Mouse (Mus musculus): Measurements from ENCODE around the gene Tpmt. TPM values are rescaled to one million over a fixed set of nuclear protein-coding genes. Genes with fewer than 3 reads are reported as not detected.

The Tpmt gene
- total and polyA plus RNA-seq, 3 experiments: 1.6 to 3.6 (median 3.1) TPM

DNA sequence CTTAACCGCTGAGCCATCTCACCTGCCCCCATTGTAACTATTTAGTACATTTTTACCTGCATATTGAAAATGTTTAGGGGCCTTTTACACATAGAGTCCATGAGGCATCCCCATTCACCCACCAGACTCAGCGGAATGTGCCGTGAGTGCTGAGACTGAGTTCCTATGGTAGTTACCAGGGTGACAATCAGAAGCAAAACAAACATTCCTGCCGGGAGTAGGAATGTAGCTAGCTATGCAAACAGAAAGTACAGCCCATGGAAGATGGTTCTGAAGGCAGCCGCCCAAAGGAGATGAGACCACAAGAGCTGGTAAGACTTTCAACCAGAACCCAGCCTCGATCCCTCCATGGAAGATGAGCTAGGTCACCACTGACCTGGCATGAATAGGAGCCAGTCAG lies 58.3 kb downstream of the Tpmt start:
- Histone ChIP-seq H3K36me3 (replicated peaks in 1 of 2; ENCODE audit: control insufficient read depth in 1 of 2, insufficient read depth in 1 of 2, low read length in 1 of 2) (no peaks in the 10 kb centered on the region), H3K79me2 (replicated peaks; ENCODE audit: control insufficient read depth, extremely low read depth, insufficient read depth, poor library complexity, severe bottlenecking) (no peaks in the 10 kb centered on the region), H3K4me2 (ENCODE audit: insufficient read depth, low read depth, poor library complexity, severe bottlenecking) (no peak overlapping the region), H3K9me3 (replicated peaks; ENCODE audit: low read length) (no peaks in the 10 kb centered on the region), H3K4me1 (ENCODE audit: control insufficient read depth in 1 of 2, insufficient read depth in 2 of 2) (peaks cover 21 to 35% of the 10 kb centered on the region in 2 experiments), H3K27ac (ENCODE audit: insufficient read depth, low read depth) (no peak overlapping the region), H3K27me3 (replicated peaks) (no peaks in the 10 kb centered on the region), H3K4me3 (replicated peaks in 1 of 3; ENCODE audit: low read depth in 2 of 3, low read length in 2 of 3, poor library complexity in 1 of 3) (no peak overlapping the region), H3K9ac (ENCODE audit: insufficient read depth, low read depth) (no peak overlapping the region)
- TF ChIP-seq JUN (IDR thresholded peaks at IDR 0.05; ENCODE audit: insufficient read depth, low read depth, low read length) (no peak), MAZ (IDR thresholded peaks at IDR 0.05; ENCODE audit: low read depth, low read length) (no peak), ZMIZ1 (IDR thresholded peaks at IDR 0.05; ENCODE audit: low read depth, low read length) (no peak), RCOR1 (conservative IDR thresholded peaks at IDR 0.05; ENCODE audit: low read depth, low read length) (no peak), ETS1 (conservative IDR thresholded peaks at IDR 0.05; ENCODE audit: low read depth, low read length) (no peak), MEF2A (IDR thresholded peaks at IDR 0.05; ENCODE audit: borderline replicate concordance, low read depth, low read length) (no peak)
- no peak for DNase-seq (ENCODE audit: extremely low read depth)
- dilution Hi-C loops (cut with MboI; ENCODE audit: extremely low pct_ligation_motif_present, extremely low pct_unique_long_range_greater_than_20kb, low sequenced_read_pairs): no loop called here
- in situ Hi-C loops (cut with MboI; ENCODE audit: low pct_ligation_motif_present, low pct_unique_long_range_greater_than_20kb, low sequenced_read_pairs): no loop called here

DNA sequence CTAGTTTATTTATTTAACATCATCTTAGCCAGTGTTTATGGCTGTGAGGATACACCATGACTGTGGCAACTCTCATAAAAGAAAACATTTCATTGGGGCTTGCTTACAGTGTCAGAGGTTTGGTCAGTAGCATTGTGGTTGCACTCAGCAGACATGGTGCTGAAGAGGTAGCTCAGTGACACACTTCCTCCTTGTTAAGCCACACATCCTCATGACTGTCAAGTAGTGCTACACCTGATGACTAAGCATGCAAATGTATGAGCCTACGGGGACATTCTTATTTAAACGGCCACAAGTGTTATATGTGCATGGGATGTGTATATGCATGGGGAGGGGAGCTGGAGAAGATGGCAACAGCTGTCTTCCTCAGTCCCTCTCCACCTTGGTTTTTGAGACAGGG lies 60.7 kb downstream of the Tpmt start:
- Histone ChIP-seq H3K9ac (ENCODE audit: insufficient read depth, low read depth) (no peak overlapping the region), H3K79me2 (replicated peaks; ENCODE audit: control insufficient read depth, extremely low read depth, insufficient read depth, poor library complexity, severe bottlenecking) (no peaks in the 10 kb centered on the region), H3K36me3 (replicated peaks in 1 of 2; ENCODE audit: control insufficient read depth in 1 of 2, insufficient read depth in 1 of 2, low read length in 1 of 2) (no peaks in the 10 kb centered on the region), H3K9me3 (replicated peaks; ENCODE audit: low read length) (no peaks in the 10 kb centered on the region), H3K4me3 (replicated peaks in 1 of 3; ENCODE audit: low read depth in 2 of 3, low read length in 2 of 3, poor library complexity in 1 of 3) (peak overlapping the region in 1 of 3 experiments; percentile 2), H3K27ac (ENCODE audit: insufficient read depth, low read depth) (no peak overlapping the region), H3K27me3 (replicated peaks) (no peaks in the 10 kb centered on the region), H3K4me1 (ENCODE audit: control insufficient read depth in 1 of 2, insufficient read depth in 2 of 2) (peaks cover 31 to 59% of the 10 kb centered on the region in 2 experiments), H3K4me2 (ENCODE audit: insufficient read depth, low read depth, poor library complexity, severe bottlenecking) (peak overlapping the region; percentile 1; the same call in 1 of the 2 replicates)
- dilution Hi-C loops (cut with MboI; ENCODE audit: extremely low pct_ligation_motif_present, extremely low pct_unique_long_range_greater_than_20kb, low sequenced_read_pairs): no loop called here
- in situ Hi-C loops (cut with MboI; ENCODE audit: low pct_ligation_motif_present, low pct_unique_long_range_greater_than_20kb, low sequenced_read_pairs): no loop called here
- DNase-seq (ENCODE audit: extremely low read depth): peak; percentile 83
- no peak for TF ChIP-seq RAD21 (IDR thresholded peaks at IDR 0.05; ENCODE audit: low read depth, low read length)
- no peak for TF ChIP-seq USF2 (conservative IDR thresholded peaks at IDR 0.05; ENCODE audit: low read depth, low read length)
- TF ChIP-seq ETS1 (conservative IDR thresholded peaks at IDR 0.05; ENCODE audit: low read depth, low read length): peak; percentile 78
- peak; percentile 41; the same call in 1 of the 2 replicates for TF ChIP-seq JUN (IDR thresholded peaks at IDR 0.05; ENCODE audit: insufficient read depth, low read depth, low read length)
- TF ChIP-seq USF1 (IDR thresholded peaks at IDR 0.05; ENCODE audit: low read depth, low read length): no peak
- TF ChIP-seq MEF2A (IDR thresholded peaks at IDR 0.05; ENCODE audit: borderline replicate concordance, low read depth, low read length): peak; percentile 39; the same call in 1 of the 2 replicates
- TF ChIP-seq ZC3H11A (IDR thresholded peaks at IDR 0.05; ENCODE audit: low read depth, low read length): no peak
- peak; percentile 49; the same call in 1 of the 2 replicates for TF ChIP-seq MYC (IDR thresholded peaks at IDR 0.05; ENCODE audit: low read depth, low read length)
- TF ChIP-seq CHD1 (IDR thresholded peaks at IDR 0.05; ENCODE audit: low read depth, low read length): no peak
- peak; percentile 62; the same call in 1 of the 2 replicates for TF ChIP-seq IRF4 (IDR thresholded peaks at IDR 0.05; ENCODE audit: low read depth, low read length)
- TF ChIP-seq KAT2A (IDR thresholded peaks at IDR 0.05; ENCODE audit: insufficient replicate concordance, low read length): no peak
- no peak for TF ChIP-seq E2F4 (IDR thresholded peaks at IDR 0.05; ENCODE audit: insufficient replicate concordance, low read depth, low read length)
- TF ChIP-seq POLR2A (IDR thresholded peaks at IDR 0.05; ENCODE audit: low read depth, low read length): no peak
- TF ChIP-seq RCOR1 (conservative IDR thresholded peaks at IDR 0.05; ENCODE audit: low read depth, low read length): no peak
- no peak for TF ChIP-seq MXI1 (IDR thresholded peaks at IDR 0.05; ENCODE audit: low read depth, low read length)
- TF ChIP-seq GABPA (IDR thresholded peaks at IDR 0.05; ENCODE audit: insufficient replicate concordance, low read depth, low read length): no peak
- TF ChIP-seq JUND (conservative IDR thresholded peaks at IDR 0.05; ENCODE audit: low read depth, low read length): peak; percentile 49; the same call in 1 of the 2 replicates
- peak; percentile 61 for TF ChIP-seq ELF1 (IDR thresholded peaks at IDR 0.05; ENCODE audit: low read depth, low read length)
- peak; percentile 64 for TF ChIP-seq MAX (IDR thresholded peaks at IDR 0.05; ENCODE audit: low read length)
- TF ChIP-seq NELFE (IDR thresholded peaks at IDR 0.05; ENCODE audit: low read depth, low read length): no peak
- TF ChIP-seq ZNF384 (IDR thresholded peaks at IDR 0.05; ENCODE audit: low read depth, low read length): no peak
- no peak for TF ChIP-seq PAX5 (IDR thresholded peaks at IDR 0.05; ENCODE audit: low read length)
- TF ChIP-seq CTCF (conservative IDR thresholded peaks at IDR 0.05 in 1 of 2, IDR thresholded peaks at IDR 0.05 in 1 of 2; ENCODE audit: low read depth in 2 of 2, low read length in 2 of 2): no peak
- no peak for TF ChIP-seq SMC3 (IDR thresholded peaks at IDR 0.05; ENCODE audit: low read depth, low read length)
- TF ChIP-seq POLR2AphosphoS2 (IDR thresholded peaks at IDR 0.05; ENCODE audit: low read depth, low read length): no peak
- no peak for TF ChIP-seq MAFK (IDR thresholded peaks at IDR 0.05; ENCODE audit: insufficient replicate concordance, low read length)
- TF ChIP-seq CHD2 (IDR thresholded peaks at IDR 0.05; ENCODE audit: low read length): no peak
- peak; percentile 78 for TF ChIP-seq EP300 (IDR thresholded peaks at IDR 0.05; ENCODE audit: low read length)
- TF ChIP-seq ZKSCAN1 (IDR thresholded peaks at IDR 0.05; ENCODE audit: borderline replicate concordance, low read depth, low read length): no peak
- no peak for TF ChIP-seq SIN3A (IDR thresholded peaks at IDR 0.05; ENCODE audit: low read length)
- no peak for TF ChIP-seq MAZ (IDR thresholded peaks at IDR 0.05; ENCODE audit: low read depth, low read length)
- 0 out of 2 replicates have a peak, but pooled peaks have one; percentile 40 for TF ChIP-seq TBP (conservative IDR thresholded peaks at IDR 0.05; ENCODE audit: low read depth, low read length)

Measured in CH12.LX (cell line).